Mouse (Mus musculus): ENCODE measurements around the gene Rab3ip. TPM values are rescaled to one million over a fixed set of nuclear protein-coding genes. Genes with fewer than 3 reads are reported as not detected.

The Rab3ip gene
- polyA plus RNA-seq, 1 experiment from 2014 or later, result 22.1 TPM

GRCm38 (mm10) chr10:116949111-116950008 lies 1.2 kb downstream of the Rab3ip start:
- Histone ChIP-seq H3K9ac (ENCODE audit: low read length) (peak overlapping the region; percentile 85), H3K4me1 (ENCODE audit: control insufficient read depth, insufficient read depth, low read length) (peaks cover 12% of the 10 kb centered on the region; the same call in 1 of the 2 replicates), H3K27me3 (ENCODE audit: control insufficient read depth, insufficient read depth, low read length) (no peaks in the 10 kb centered on the region), H3K27ac (ENCODE audit: low read length) (peak overlapping the region; percentile 82), H3K4me2 (ENCODE audit: low read depth, low read length) (peak overlapping the region; percentile 82), H3K9me3 (replicated peaks; ENCODE audit: control insufficient read depth, low read length) (no peaks in the 10 kb centered on the region), H3K36me3 (ENCODE audit: control insufficient read depth, insufficient read depth, low read length) (no peaks in the 10 kb centered on the region), H3K4me3 (replicated peaks; ENCODE audit: low read length) (peak overlapping the region; percentile 76)
- 4% methylated on average over 38 of the region's 44 CpGs for WGBS
- no peak; the same call in 1 of the 2 replicates for ATAC-seq (ENCODE audit: insufficient read depth, low FRiP score)

GRCm38 (mm10) chr10:116948414-116948813 lies 2.2 kb downstream of the Rab3ip start:
- Histone ChIP-seq H3K27ac (ENCODE audit: low read length) (no peak overlapping the region), H3K36me3 (ENCODE audit: control insufficient read depth, insufficient read depth, low read length) (no peaks in the 10 kb centered on the region), H3K27me3 (ENCODE audit: control insufficient read depth, insufficient read depth, low read length) (no peaks in the 10 kb centered on the region), H3K9me3 (replicated peaks; ENCODE audit: control insufficient read depth, low read length) (no peaks in the 10 kb centered on the region), H3K4me3 (replicated peaks; ENCODE audit: low read length) (peak overlapping the region; percentile 76; the same call in 1 of the 2 replicates), H3K4me2 (ENCODE audit: low read depth, low read length) (peak overlapping the region; percentile 82), H3K9ac (ENCODE audit: low read length) (no peak overlapping the region), H3K4me1 (ENCODE audit: control insufficient read depth, insufficient read depth, low read length) (peaks cover 12% of the 10 kb centered on the region; the same call in 1 of the 2 replicates)
- no peak for ATAC-seq (ENCODE audit: insufficient read depth, low FRiP score)
- 63% methylated on average over 9 of the region's 9 CpGs for WGBS

- H3K27me3 ChIP-seq (ENCODE audit: control insufficient read depth, insufficient read depth, low read length), result no peaks in the 10 kb centered on the region
- ATAC-seq (ENCODE audit: insufficient read depth, low FRiP score), result no peak
- no peaks in the 10 kb centered on the region for H3K9me3 ChIP-seq (replicated peaks; ENCODE audit: control insufficient read depth, low read length)
- no peak overlapping the region for H3K4me3 ChIP-seq (replicated peaks; ENCODE audit: low read length)
- no peaks in the 10 kb centered on the region for H3K36me3 ChIP-seq (ENCODE audit: control insufficient read depth, insufficient read depth, low read length)
- WGBS, result 67% methylated on average over 10 of the region's 10 CpGs
- H3K4me1 ChIP-seq (ENCODE audit: control insufficient read depth, insufficient read depth, low read length), result peaks cover 12% of the 10 kb centered on the region; the same call in 1 of the 2 replicates
- no peak overlapping the region for H3K4me2 ChIP-seq (ENCODE audit: low read depth, low read length)
- no peak overlapping the region for H3K9ac ChIP-seq (ENCODE audit: low read length)
- no peak overlapping the region for H3K27ac ChIP-seq (ENCODE audit: low read length)
Measured at GRCm38 (mm10) chr10:116944940-116945339, 5.6 kb downstream of the Rab3ip start.

GRCm38 (mm10) chr10:116944144-116944543 lies 6.4 kb downstream of the Rab3ip start:
- WGBS, result 78% methylated on average over 3 of the region's 3 CpGs
- H3K27ac ChIP-seq (ENCODE audit: low read length), result no peak overlapping the region

GRCm38 (mm10) chr10:116943025-116943424 lies 7.5 kb downstream of the Rab3ip start:
- no peak overlapping the region for H3K27ac ChIP-seq (ENCODE audit: low read length)

More at GRCm38 (mm10) chr10:116944144-116944543, 6.4 kb downstream of the Rab3ip start:
- Histone ChIP-seq H3K9me3 (replicated peaks; ENCODE audit: control insufficient read depth, low read length) (no peaks in the 10 kb centered on the region), H3K4me2 (ENCODE audit: low read depth, low read length) (no peak overlapping the region), H3K4me1 (ENCODE audit: control insufficient read depth, insufficient read depth, low read length) (peaks cover 8% of the 10 kb centered on the region; the same call in 1 of the 2 replicates), H3K27me3 (ENCODE audit: control insufficient read depth, insufficient read depth, low read length) (no peaks in the 10 kb centered on the region), H3K36me3 (ENCODE audit: control insufficient read depth, insufficient read depth, low read length) (0 out of 2 replicates have a peak, but pooled peaks cover under 1% of the 10 kb centered on the region), H3K4me3 (replicated peaks; ENCODE audit: low read length) (no peak overlapping the region), H3K9ac (ENCODE audit: low read length) (no peak overlapping the region)
- no peak for ATAC-seq (ENCODE audit: insufficient read depth, low FRiP score)

GRCm38 (mm10) chr10:116935028-116935427 lies 15.5 kb downstream of the Rab3ip start:
- H3K27me3 ChIP-seq (ENCODE audit: control insufficient read depth, insufficient read depth, low read length), result no peaks in the 10 kb centered on the region
- no peak overlapping the region for H3K27ac ChIP-seq (ENCODE audit: low read length)
- H3K4me1 ChIP-seq (ENCODE audit: control insufficient read depth, insufficient read depth, low read length), result no peaks in the 10 kb centered on the region
- no peak overlapping the region for H3K4me3 ChIP-seq (replicated peaks; ENCODE audit: low read length)
- peaks cover 15% of the 10 kb centered on the region; the same call in 1 of the 2 replicates for H3K36me3 ChIP-seq (ENCODE audit: control insufficient read depth, insufficient read depth, low read length)
- no peak for ATAC-seq (ENCODE audit: insufficient read depth, low FRiP score)
- no peaks in the 10 kb centered on the region for H3K9me3 ChIP-seq (replicated peaks; ENCODE audit: control insufficient read depth, low read length)
- WGBS, result 83% methylated on average over 12 of the region's 12 CpGs
- H3K4me2 ChIP-seq (ENCODE audit: low read depth, low read length), result no peak overlapping the region
- no peak overlapping the region for H3K9ac ChIP-seq (ENCODE audit: low read length)

More at GRCm38 (mm10) chr10:116943025-116943424, 7.5 kb downstream of the Rab3ip start:
- H3K27me3 ChIP-seq (ENCODE audit: control insufficient read depth, insufficient read depth, low read length), result no peaks in the 10 kb centered on the region
- H3K4me3 ChIP-seq (replicated peaks; ENCODE audit: low read length), result no peak overlapping the region
- H3K36me3 ChIP-seq (ENCODE audit: control insufficient read depth, insufficient read depth, low read length), result peaks cover 10% of the 10 kb centered on the region; the same call in 1 of the 2 replicates
- no peak overlapping the region for H3K4me2 ChIP-seq (ENCODE audit: low read depth, low read length)
- H3K9me3 ChIP-seq (replicated peaks; ENCODE audit: control insufficient read depth, low read length), result no peaks in the 10 kb centered on the region
- ATAC-seq (ENCODE audit: insufficient read depth, low FRiP score), result no peak
- no peak overlapping the region for H3K9ac ChIP-seq (ENCODE audit: low read length)
- peaks cover 4% of the 10 kb centered on the region; the same call in 1 of the 2 replicates for H3K4me1 ChIP-seq (ENCODE audit: control insufficient read depth, insufficient read depth, low read length)
- 88% methylated on average over 6 of the region's 6 CpGs for WGBS

- Histone ChIP-seq H3K4me3 (replicated peaks; ENCODE audit: low read length) (no peak overlapping the region), H3K4me2 (ENCODE audit: low read depth, low read length) (no peak overlapping the region), H3K36me3 (ENCODE audit: control insufficient read depth, insufficient read depth, low read length) (peaks cover 10% of the 10 kb centered on the region; the same call in 1 of the 2 replicates), H3K9ac (ENCODE audit: low read length) (no peak overlapping the region), H3K9me3 (replicated peaks; ENCODE audit: control insufficient read depth, low read length) (no peaks in the 10 kb centered on the region), H3K27me3 (ENCODE audit: control insufficient read depth, insufficient read depth, low read length) (no peaks in the 10 kb centered on the region), H3K4me1 (ENCODE audit: control insufficient read depth, insufficient read depth, low read length) (no peaks in the 10 kb centered on the region; the same call in 1 of the 2 replicates), H3K27ac (ENCODE audit: low read length) (no peak overlapping the region)
- ATAC-seq (ENCODE audit: insufficient read depth, low FRiP score), result no peak
- 88% methylated on average over 7 of the region's 7 CpGs for WGBS
Measured at GRCm38 (mm10) chr10:116933794-116934193, 16.8 kb downstream of the Rab3ip start.

GRCm38 (mm10) chr10:116932418-116932817 lies 18.2 kb downstream of the Rab3ip start:
- Histone ChIP-seq H3K27me3 (ENCODE audit: control insufficient read depth, insufficient read depth, low read length) (no peaks in the 10 kb centered on the region), H3K4me1 (ENCODE audit: control insufficient read depth, insufficient read depth, low read length) (no peaks in the 10 kb centered on the region; the same call in 1 of the 2 replicates), H3K9ac (ENCODE audit: low read length) (no peak overlapping the region), H3K4me2 (ENCODE audit: low read depth, low read length) (no peak overlapping the region), H3K36me3 (ENCODE audit: control insufficient read depth, insufficient read depth, low read length) (0 out of 2 replicates have a peak, but pooled peaks cover 2% of the 10 kb centered on the region), H3K27ac (ENCODE audit: low read length) (no peak overlapping the region), H3K9me3 (replicated peaks; ENCODE audit: control insufficient read depth, low read length) (no peaks in the 10 kb centered on the region), H3K4me3 (replicated peaks; ENCODE audit: low read length) (no peak overlapping the region)
- 86% methylated on average over 13 of the region's 13 CpGs for WGBS
- no peak for ATAC-seq (ENCODE audit: insufficient read depth, low FRiP score)
